Mouse (Mus musculus) ES-E14 (cell line): ENCODE results near the gene Gm15294. TPM values are rescaled to one million over a fixed set of nuclear protein-coding genes. Genes with fewer than 3 reads are reported as not detected.

Experiments
- DNase-seq: peaks from one replicate; pipeline ENCODE4 v3.0.0-alpha.2; 2013; ENCODE audit warnings: low read depth, low spot score
- H3K27ac ChIP-seq: 2 replicates; pipeline ENCODE4 v1.5.1; 2012; ENCODE audit warnings: low read depth, mild to moderate bottlenecking, low read length, moderate library complexity, mixed read lengths; ENCODE audit not compliant: poor library complexity, insufficient read depth, severe bottlenecking
- H3K36me3 ChIP-seq: 2 replicates; pipeline ENCODE4 v1.6.1; 2012; ENCODE audit warnings: mild to moderate bottlenecking, low read length, moderate library complexity, mixed read lengths; ENCODE audit not compliant: control insufficient read depth, poor library complexity, insufficient read depth, severe bottlenecking
- H3K4me1 ChIP-seq, 2 experiments: fragments of 150-350 bp in 1 of 2; sonication (generic) in 1 of 2; 2 replicates each; pipeline ENCODE4 v1.6.1; 2012; ENCODE audit warnings: low read length in 2 of 2, mild to moderate bottlenecking in 1 of 2, mixed read lengths in 1 of 2; ENCODE audit not compliant: control insufficient read depth in 2 of 2, insufficient read depth in 2 of 2, poor library complexity in 1 of 2
- H3K4me3 ChIP-seq, 2 experiments: fragments of 150-350 bp in 1 of 2; sonication (generic) in 1 of 2; 2 replicates each; pipeline ENCODE4 v1.5.1; 2012; ENCODE audit warnings: low read length in 2 of 2, low read depth in 1 of 2, mild to moderate bottlenecking in 1 of 2, mixed read lengths in 1 of 2; ENCODE audit not compliant: insufficient read depth in 1 of 2, poor library complexity in 1 of 2, severe bottlenecking in 1 of 2
- H3K9ac ChIP-seq: 2 replicates; pipeline ENCODE4 v1.6.1; 2012; ENCODE audit warnings: low read depth, mild to moderate bottlenecking, low read length, mixed read lengths; ENCODE audit not compliant: poor library complexity, insufficient read depth, severe bottlenecking
- H3K9me3 ChIP-seq: fragments of 150-350 bp; sonication (generic); 2 replicates; pipeline ENCODE4 v1.6.1; 2012; ENCODE audit warnings: low read depth, mild to moderate bottlenecking, low read length; ENCODE audit not compliant: control insufficient read depth, insufficient read depth
- CHD2 ChIP-seq: IDR thresholded peaks from 2 replicates; pipeline ENCODE4 v1.6.1; 2014; ENCODE audit warnings: mild to moderate bottlenecking, low read depth, low read length, inconsistent platforms
- HCFC1 ChIP-seq: IDR thresholded peaks from 2 replicates; pipeline ENCODE4 v1.6.1; 2012; ENCODE audit warnings: low read length, inconsistent platforms, borderline replicate concordance; ENCODE audit not compliant: insufficient read depth
- MAFK ChIP-seq: IDR thresholded peaks from 2 replicates; pipeline ENCODE4 v1.6.1; 2014; ENCODE audit warnings: mild to moderate bottlenecking, low read depth, low read length, inconsistent platforms; ENCODE audit not compliant: insufficient read depth
- ZC3H11A ChIP-seq: IDR thresholded peaks from 2 replicates; pipeline ENCODE4 v1.6.1; 2012; ENCODE audit warnings: low read depth, mild to moderate bottlenecking, inconsistent platforms, low read length, borderline replicate concordance
- ZNF384 ChIP-seq: IDR thresholded peaks from 2 replicates; pipeline ENCODE4 v1.6.1; 2012; ENCODE audit warnings: low read depth, low read length, inconsistent platforms
- in situ Hi-C, 2 experiments: fragments of 600-800 bp; cut with MboI; formaldehyde crosslinking; loops; one replicate each; pipeline ENCODE4 v1.15.1; 2025; ENCODE audit warnings: low sequenced_read_pairs in 2 of 2, inconsistent platforms in 1 of 2; ENCODE audit not compliant: unreplicated experiment in 2 of 2
- total RNA-seq: library from RNA; depleted of rRNA; stranded (reverse); fragments of 300-350 nt; gene quantifications from 2 replicates; pipeline ENCODE4 v1.2.3, GENCODE M21; 2012; rRNA removed

Gm15294 gene
- total RNA-seq, 1 experiment, result not detected

GRCm38 (mm10) chrX:141855684-141856396, 19.2 kb downstream of the Gm15294 start:
- Histone ChIP-seq H3K9ac (no peak overlapping the region), H3K27ac (no peak overlapping the region)
- no peak for DNase-seq

More at GRCm38 (mm10) chrX:141855684-141856396, 19.2 kb downstream of the Gm15294 start:
- in situ Hi-C loops, result no loop called here
- Histone ChIP-seq H3K4me1 (no peaks in the 10 kb centered on the region), H3K9me3 (no peaks in the 10 kb centered on the region), H3K4me3 (no peak overlapping the region), H3K36me3 (no peaks in the 10 kb centered on the region)
- TF ChIP-seq HCFC1 (no peak), MAFK (no peak), ZNF384 (no peak), CHD2 (no peak), ZC3H11A (no peak)

Other genes starting within 250 kb of the Gm15294 start
- gene Irs4, start 150.0 kb downstream of the Gm15294 start, total RNA-seq, result 0.36 and 0.42 TPM in 2 replicates